Mouse (Mus musculus) cortical plate, adult 2 months (tissue): ENCODE measurements around the gene Fads3. TPM values are rescaled to one million over a fixed set of nuclear protein-coding genes. Genes with fewer than 3 reads are reported as not detected.

ENCODE experiments used
- H3K27ac ChIP-seq: fragments of 200-500 bp; 2 replicates; pipeline ENCODE4 v1.5.1; 2012; ENCODE audit warnings: low read length, control low read depth, inconsistent platforms; ENCODE audit not compliant: insufficient read depth
- H3K4me1 ChIP-seq: fragments of 200-500 bp; 2 replicates; pipeline ENCODE4 v1.6.1; 2011; ENCODE audit warnings: low read length; ENCODE audit not compliant: control insufficient read depth, insufficient read depth
- H3K4me3 ChIP-seq: fragments of 200-500 bp; 2 replicates; pipeline ENCODE4 v1.5.1; 2011; ENCODE audit warnings: mild to moderate bottlenecking, low read length, control low read depth; ENCODE audit not compliant: insufficient read depth
- CTCF ChIP-seq: fragments of 200-500 bp; IDR thresholded peaks from 2 replicates; pipeline ENCODE4 v1.5.1; 2011; ENCODE audit warnings: mild to moderate bottlenecking, control low read depth, low read length; ENCODE audit not compliant: insufficient read depth; ENCODE audit errors: extremely low read depth
- POLR2A ChIP-seq: fragments of 200-500 bp; IDR thresholded peaks from 2 replicates; pipeline ENCODE4 v1.6.1; 2011; ENCODE audit warnings: mild to moderate bottlenecking, low read length, control low read depth; ENCODE audit not compliant: insufficient read depth; ENCODE audit errors: extremely low read depth
- polyA plus RNA-seq: library from polyadenylated mRNA; depleted of rRNA; stranded (reverse); fragments of >200 nt; gene quantifications from 2 replicates; pipeline ENCODE4 v1.2.3, GENCODE M21; 2012; rRNA removed

Gene Fads3
- 44.5 and 44.6 TPM in 2 replicates for polyA plus RNA-seq

DNA sequence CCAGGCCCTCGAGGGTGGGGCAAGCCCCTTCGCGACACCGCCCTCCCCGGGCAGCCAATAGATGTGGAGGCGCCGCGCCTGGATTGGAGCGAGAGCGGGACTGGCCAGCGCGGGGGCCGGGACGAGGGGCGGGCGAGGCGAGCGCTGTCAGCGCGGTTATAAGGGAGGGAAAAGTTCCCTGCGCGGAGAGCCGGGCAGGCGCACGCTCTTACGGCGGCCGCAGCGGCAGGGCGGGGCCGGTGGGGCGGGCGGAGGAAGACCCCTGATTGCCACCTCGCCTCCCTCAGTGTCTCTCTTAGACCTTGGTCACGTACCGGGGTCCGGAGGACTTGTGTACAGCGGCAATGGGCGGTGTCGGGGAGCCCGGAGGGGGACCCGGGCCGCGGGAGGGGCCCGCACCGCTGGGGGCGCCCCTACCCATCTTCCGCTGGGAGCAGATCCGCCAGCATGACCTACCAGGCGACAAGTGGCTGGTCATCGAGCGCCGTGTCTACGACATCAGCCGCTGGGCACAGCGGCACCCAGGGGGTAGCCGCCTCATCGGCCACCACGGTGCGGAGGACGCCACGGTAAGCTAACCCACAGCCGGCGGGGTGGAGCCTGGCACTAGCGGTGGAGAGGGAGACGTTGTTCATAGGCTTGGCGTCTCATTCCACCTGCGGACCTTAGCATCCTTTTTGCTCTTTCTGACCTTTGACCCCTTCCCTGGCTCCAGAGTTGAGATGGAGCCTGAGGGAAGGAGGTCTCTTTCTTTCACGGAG, at the start of gene Fads3:
Fads3 (plus strand) TSS at position 182 of the 761 bp plus-strand sequence.
- Histone ChIP-seq H3K4me3 (peak within 1 kb of the TSS; percentile 78), H3K4me1 (peaks cover 4% of the 10 kb centered on the region; the same call in 1 of the 2 replicates), H3K27ac (peak within 1 kb of the TSS; percentile 15; the same call in 1 of the 2 replicates)
- TF ChIP-seq POLR2A: peak; percentile 46; the same call in 1 of the 2 replicates
- TF ChIP-seq CTCF: no peak

DNA sequence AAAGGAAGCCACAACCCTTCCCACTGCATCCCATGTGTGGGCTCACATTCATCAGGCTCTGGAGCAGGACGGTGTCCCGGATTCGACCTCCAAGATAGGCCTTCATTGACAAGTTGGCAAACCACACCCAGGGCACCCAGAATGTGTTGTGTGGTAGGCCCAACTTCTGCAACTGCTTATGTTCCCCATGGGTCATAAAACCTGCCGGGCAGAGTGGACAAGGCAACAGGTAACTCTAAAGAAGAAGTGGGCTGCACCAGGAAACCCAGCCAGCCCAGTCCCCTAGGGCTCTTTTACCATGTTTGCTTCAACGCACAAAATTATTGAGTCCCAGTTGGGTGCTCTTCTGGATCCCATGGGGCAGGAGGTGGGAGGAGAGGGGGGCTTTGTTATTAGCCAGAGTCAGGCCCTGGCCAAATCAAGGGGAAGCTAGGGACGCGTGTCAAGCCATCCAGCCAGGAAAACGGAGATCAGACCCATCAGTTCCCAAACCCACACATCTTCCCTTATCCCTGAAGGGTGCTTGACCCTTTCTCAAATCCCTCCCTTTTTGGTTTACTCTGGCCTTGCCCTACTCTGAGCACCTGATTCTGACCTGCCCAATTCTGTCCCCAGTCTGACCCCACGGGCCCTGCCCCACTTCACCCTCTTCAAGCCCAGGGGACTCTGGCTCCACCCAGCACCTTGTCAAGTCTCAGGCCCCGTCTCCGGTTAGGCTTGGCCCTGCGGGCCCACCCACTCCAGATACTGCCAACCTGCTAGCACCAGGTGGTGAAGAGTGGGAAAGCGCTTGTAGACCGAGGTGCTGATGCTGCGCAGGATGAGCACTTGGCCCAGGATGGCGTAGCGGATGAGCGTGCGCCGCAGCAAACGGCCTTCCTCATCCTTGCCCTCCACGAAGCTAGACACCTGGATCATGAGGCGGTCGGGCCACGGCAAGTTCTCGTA, 49.1 kb upstream of the Fads3 start:
- no peaks in the 10 kb centered on the region for H3K4me1 ChIP-seq
- TF ChIP-seq POLR2A: no peak
- TF ChIP-seq CTCF: no peak
- 0 out of 2 replicates have a peak overlapping the region, but pooled peaks have one; percentile 0 for H3K4me3 ChIP-seq
- no peak overlapping the region for H3K27ac ChIP-seq

DNA sequence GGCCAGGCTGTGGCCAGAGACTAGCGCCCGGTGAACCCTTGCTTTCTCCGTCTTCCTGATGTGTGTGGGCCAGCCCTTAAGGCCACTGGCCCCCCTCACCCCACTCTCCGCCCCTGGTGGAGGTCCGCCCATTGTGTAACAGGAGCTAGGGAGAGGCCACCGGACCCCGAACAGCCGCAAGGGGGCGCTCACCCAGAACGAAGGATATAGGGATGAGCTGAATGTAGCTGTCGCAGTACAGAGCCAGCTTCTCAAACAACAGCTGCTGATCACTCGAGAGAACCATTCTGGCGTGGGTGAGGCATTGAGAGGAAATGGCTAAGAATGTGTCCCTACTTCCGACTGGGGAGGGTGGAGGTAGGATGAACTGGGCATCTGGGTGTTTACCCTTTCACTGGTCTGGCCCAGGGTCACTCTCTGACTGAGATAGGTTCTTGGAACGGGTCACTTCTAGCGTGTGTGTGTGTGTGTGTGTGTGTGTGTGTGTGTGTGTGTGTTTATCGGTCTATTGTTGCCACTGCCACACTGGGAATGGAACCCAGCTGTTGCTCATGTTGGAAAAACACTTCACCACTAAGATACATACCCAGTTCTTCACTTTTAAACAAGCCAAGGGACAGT, 48.2 kb upstream of the Fads3 start:
- TF ChIP-seq CTCF (peak; percentile 41), POLR2A (no peak)
- Histone ChIP-seq H3K4me1 (no peaks in the 10 kb centered on the region), H3K4me3 (0 out of 2 replicates have a peak overlapping the region, but pooled peaks have one; percentile 0), H3K27ac (no peak overlapping the region)

DNA sequence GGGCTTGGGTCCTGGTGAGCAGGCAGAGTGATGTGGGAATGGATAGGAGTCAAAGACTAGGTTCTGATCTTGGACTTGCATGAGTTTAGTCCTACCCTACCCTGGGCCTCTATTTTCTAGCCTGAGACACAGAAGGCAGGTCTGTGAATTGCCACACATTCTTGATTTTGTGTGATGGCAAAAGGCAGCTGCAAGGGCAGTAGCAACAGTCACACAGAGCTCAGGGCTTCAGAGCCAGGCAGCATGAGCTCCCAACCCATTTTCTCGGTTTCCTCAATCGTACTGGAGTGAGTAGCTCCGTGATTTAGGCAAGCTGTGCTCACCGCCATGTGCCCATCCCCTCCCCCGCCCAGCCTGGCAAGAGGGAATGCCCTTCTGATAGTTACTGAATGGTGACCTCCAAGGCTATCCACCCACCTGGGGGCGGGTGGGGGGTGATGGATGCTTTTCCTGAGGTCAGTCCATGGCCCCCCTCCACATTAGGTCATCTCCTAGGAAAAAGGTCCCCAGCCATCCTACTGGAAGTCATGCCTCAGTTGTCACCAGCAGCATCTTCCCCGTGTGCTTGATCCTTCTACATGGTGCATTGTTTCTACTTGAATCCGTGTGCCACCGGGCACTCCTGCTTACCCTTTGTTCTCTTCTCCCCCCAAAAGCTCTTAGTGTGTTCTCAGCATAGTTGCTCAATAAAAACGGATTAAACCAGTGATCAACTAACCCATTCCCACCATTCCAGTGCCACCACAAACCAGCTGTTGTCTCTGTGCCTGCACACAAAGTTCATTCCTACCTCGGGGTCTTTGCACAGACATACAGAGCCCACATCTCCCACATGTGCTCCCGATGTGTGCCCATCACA, 43.9 kb upstream of the Fads3 start:
- Histone ChIP-seq H3K4me3 (no peak overlapping the region), H3K4me1 (peaks cover 2% of the 10 kb centered on the region; the same call in 1 of the 2 replicates), H3K27ac (no peak overlapping the region)
- TF ChIP-seq POLR2A: no peak
- TF ChIP-seq CTCF: no peak

DNA sequence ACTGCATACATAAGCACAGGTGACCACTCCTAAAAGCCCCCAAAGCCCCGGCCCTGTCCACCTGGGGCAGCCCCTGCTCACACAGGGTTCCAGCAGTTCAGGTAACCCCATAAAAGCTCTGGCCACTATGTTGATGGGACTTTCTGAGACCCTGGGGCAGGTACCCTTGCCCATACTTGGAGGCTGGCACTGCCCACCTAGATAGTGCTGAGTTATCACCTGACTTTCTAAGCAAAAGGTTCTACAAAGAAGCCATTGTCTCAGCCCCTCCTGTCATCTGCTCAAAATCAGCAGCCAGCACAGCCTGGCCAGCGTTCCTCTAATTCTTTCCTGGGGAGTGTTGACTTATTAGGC, 43.3 kb upstream of the Fads3 start:
- no peak overlapping the region for H3K27ac ChIP-seq
- peaks cover 2% of the 10 kb centered on the region; the same call in 1 of the 2 replicates for H3K4me1 ChIP-seq
- H3K4me3 ChIP-seq: no peak overlapping the region
- TF ChIP-seq CTCF (no peak), POLR2A (no peak)

DNA sequence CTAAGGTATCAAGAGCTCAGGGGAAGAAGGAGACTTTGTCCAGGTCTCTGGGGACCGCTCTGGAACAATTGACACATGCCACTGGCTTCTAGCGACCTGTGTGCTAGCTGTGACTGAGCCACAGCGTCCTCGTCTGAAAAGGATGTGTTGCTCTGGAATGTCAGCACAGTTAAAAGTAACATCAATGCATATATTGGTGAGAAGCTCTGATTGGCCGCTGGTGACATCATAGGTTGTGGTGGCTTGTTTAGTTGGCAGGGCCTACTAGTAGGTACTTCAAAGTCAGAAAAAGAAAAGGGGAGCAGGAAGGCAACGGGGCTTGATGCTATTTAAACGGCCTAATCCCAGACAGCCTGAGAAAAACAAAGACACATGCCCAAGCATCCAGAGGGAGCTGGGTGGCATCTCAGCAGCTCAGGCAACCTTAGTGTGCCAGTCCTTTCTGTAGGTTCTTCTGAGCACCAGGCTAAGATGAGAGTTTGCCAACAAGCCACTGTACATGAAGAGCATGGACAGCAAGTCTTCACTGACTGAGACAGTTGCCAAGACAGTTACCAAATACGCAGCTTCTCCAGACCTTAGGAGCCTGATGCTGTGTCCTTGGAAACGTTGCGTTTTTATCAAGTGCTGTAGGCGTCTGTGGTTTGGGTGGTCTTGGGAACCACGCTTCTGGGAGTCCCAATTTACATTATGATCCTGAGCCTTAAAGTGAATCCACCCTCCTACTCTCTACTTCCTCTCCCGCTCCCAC, 42.5 kb upstream of the Fads3 start:
- Histone ChIP-seq H3K27ac (no peak overlapping the region), H3K4me1 (peaks cover 2% of the 10 kb centered on the region; the same call in 1 of the 2 replicates), H3K4me3 (no peak overlapping the region)
- no peak for TF ChIP-seq CTCF
- no peak for TF ChIP-seq POLR2A

DNA sequence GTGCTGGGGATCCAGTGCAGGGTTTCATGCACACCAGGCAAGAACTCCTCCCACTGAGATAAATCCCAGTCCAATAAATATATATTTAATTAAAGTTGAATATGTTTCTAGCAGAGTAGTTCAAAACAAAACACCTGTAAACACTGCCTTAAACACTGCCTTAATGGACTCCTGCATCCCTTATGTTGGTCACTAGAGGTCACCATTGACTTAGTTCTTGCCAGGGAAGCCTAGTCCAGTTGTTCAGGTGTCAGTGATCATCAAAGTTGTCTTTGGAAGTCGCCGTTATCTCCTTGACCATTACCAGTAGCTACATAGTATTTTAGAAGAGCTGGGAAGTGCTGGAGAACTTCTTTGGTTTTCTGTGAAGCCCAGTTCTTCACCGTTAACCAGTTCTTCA, 41.0 kb upstream of the Fads3 start:
- Histone ChIP-seq H3K4me1 (peaks cover 2% of the 10 kb centered on the region; the same call in 1 of the 2 replicates), H3K4me3 (no peak overlapping the region), H3K27ac (no peak overlapping the region)
- no peak for TF ChIP-seq POLR2A
- TF ChIP-seq CTCF: peak; percentile 78
